Mouse (Mus musculus) kidney, embryonic 14.5 days (tissue): ENCODE measurements at regions not wholly inside any gene's neighbourhood (a gene's known extent, or its start where the extent isn't known, plus 50 kb on each side); places are given as distances from the start of the nearest gene placed in this dataset.

ENCODE experiments used
- ATAC-seq: fragments of 200-750 bp; cut with Nextera tagmentation; 2 replicates; pipeline ENCODE4 v1.8.0; 2017; ENCODE audit warnings: moderate number of reproducible peaks, mild to moderate bottlenecking, moderate TSS enrichment, moderate library complexity; ENCODE audit not compliant: low FRiP score, low TSS enrichment
- H3K27ac ChIP-seq: fragments of 300-500 bp; sonication (generic); 2 replicates; pipeline ENCODE4 v1.5.1; 2014; ENCODE audit warnings: low read depth, mild to moderate bottlenecking, low read length, moderate library complexity, mixed read lengths
- H3K27me3 ChIP-seq: fragments of 300-500 bp; sonication (generic); 2 replicates; pipeline ENCODE4 v1.6.1; 2014; ENCODE audit warnings: mild to moderate bottlenecking, low read length; ENCODE audit not compliant: control insufficient read depth, insufficient read depth
- H3K36me3 ChIP-seq: fragments of 300-500 bp; sonication (generic); 2 replicates; pipeline ENCODE4 v1.6.1; 2014; ENCODE audit warnings: low read length, mixed read lengths; ENCODE audit not compliant: control insufficient read depth, insufficient read depth
- H3K4me1 ChIP-seq: fragments of 300-500 bp; sonication (generic); 2 replicates; pipeline ENCODE4 v1.6.1; 2014; ENCODE audit warnings: low read length, mixed read lengths; ENCODE audit not compliant: control insufficient read depth, insufficient read depth
- H3K4me2 ChIP-seq: fragments of 300-500 bp; sonication (generic); replicated peaks from 2 replicates; pipeline ENCODE4 v1.6.1; 2014; ENCODE audit warnings: low read depth, mild to moderate bottlenecking, low read length
- H3K4me3 ChIP-seq: fragments of 300-500 bp; sonication (generic); 2 replicates; pipeline ENCODE4 v1.5.1; 2014; ENCODE audit warnings: mild to moderate bottlenecking, low read length
- H3K9ac ChIP-seq: fragments of 300-500 bp; sonication (generic); 2 replicates; pipeline ENCODE4 v1.6.1; 2014; ENCODE audit warnings: low read depth, mild to moderate bottlenecking, low read length, moderate library complexity
- H3K9me3 ChIP-seq: fragments of 300-500 bp; sonication (generic); 2 replicates; pipeline ENCODE4 v1.6.1; 2016; ENCODE audit warnings: low read length; ENCODE audit not compliant: control insufficient read depth
- WGBS: fragments of 180-500 bp; shearing (Covaris S2); extraction: QIAGEN DNeasy Blood & Tissue Kit; methylation state at CpG from one replicate; pipeline ENCODE4 v1.1.7; 2014; 5-methylcytosine and 5-hydroxymethylcytosine counted together

DNA sequence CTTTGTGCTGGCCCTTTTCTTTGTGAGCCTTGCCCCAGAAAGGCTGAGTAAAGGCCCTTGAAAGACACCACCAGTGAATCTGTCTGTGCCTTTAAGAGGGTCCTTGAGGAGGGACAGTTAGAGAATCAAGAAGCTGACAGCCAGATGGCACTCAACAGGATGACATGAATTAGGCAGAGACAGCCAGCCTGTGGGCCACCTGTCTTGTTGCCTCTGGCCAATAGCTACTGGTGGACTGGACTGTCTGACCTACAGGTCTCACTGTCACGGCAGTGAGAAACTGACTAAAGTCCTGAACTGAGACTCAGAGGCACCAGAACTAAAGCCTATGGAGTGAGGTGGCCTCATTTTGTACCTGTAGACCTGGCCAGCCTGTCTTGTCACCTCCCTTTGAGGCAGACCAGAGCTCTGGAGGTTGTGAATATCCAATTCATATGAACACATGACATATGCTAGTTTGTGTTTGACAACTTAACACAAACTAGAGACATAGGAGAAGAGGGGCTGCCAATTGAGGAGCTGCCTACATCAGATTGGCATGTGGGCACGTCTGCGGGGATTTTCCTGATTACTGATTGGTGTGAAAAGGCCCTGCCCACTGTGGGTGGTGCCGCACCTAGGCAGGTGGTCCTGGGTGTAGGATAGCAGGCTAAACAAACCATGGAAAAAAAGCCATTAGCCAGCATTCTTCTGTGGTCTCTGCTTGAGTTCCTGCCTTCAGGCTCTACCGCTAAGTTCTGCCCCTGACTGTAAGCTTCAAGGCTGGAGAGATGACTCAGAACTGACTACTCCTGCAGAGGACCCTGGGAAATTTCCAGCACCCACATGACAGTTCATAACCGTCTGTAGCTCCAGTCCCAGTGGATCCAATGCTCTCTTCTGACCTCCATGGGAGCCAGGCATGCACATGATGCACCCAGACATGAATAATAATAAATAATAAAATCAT lies 100.1 kb upstream of the Bod1 start:
- ATAC-seq = no peak
- 86% methylated on average over 6 of the region's 6 CpGs for WGBS

DNA sequence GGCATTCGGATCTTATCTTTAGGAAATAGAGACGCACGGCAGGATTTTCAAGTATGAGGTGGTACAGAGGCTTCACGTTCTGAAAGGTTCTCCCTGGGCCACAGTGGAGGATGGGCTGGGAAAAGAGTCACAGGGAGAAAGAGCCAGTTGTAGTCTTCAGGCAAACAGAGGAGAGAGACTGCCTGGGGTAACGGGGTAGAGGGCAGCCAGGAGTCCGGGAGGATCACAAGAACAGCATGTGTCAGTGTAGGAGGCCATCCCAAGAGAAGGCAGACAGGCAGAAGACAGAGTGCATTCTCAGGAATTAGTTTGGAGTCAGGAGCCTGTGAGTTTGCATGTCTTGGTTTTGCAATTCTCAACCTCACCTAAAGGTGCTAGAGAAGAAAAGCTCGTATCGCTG lies 94.5 kb upstream of the Cpeb4 start:
- no peak overlapping the region for H3K4me2 ChIP-seq
- H3K4me1 ChIP-seq = no peaks in the 10 kb centered on the region
- ATAC-seq = no peak
- no peak overlapping the region for H3K4me3 ChIP-seq
- peaks cover 5% of the 10 kb centered on the region; the same call in 1 of the 2 replicates for H3K9me3 ChIP-seq
- H3K36me3 ChIP-seq = no peaks in the 10 kb centered on the region
- no peak overlapping the region for H3K9ac ChIP-seq
- H3K27me3 ChIP-seq = no peaks in the 10 kb centered on the region
- 87% methylated on average over 8 of the region's 8 CpGs for WGBS
- no peak overlapping the region for H3K27ac ChIP-seq

More for the DNA sequence above, 100.1 kb upstream of the Bod1 start:
- H3K27ac ChIP-seq = no peak overlapping the region
- no peak overlapping the region for H3K9ac ChIP-seq
- H3K4me1 ChIP-seq = no peaks in the 10 kb centered on the region
- H3K9me3 ChIP-seq = peaks cover 5% of the 10 kb centered on the region; the same call in 1 of the 2 replicates
- H3K36me3 ChIP-seq = no peaks in the 10 kb centered on the region
- no peak overlapping the region for H3K4me3 ChIP-seq
- H3K4me2 ChIP-seq = no peak overlapping the region
- no peaks in the 10 kb centered on the region for H3K27me3 ChIP-seq

DNA sequence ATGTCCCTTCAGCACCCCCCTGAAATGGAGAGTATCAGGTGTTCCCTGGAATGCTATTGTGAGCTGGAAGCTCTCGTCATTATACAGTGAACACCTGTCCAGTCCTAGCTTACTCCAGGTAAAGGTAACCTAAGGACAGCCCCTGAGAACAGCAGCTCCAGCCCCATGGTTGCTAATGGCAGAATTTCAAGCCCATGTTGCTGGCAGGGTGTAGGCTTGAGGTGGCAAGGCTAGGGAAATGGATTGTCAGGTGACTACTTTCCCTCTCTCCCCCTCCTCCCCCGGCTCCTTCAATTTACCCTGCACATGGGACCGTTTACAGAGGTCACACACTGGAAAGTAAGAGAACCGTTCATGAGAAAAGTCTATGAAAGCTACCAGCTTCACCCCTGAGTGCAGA lies 93.2 kb upstream of the Cpeb4 start:
- Histone ChIP-seq H3K9me3 (peaks cover 3% of the 10 kb centered on the region; the same call in 1 of the 2 replicates), H3K4me3 (no peak overlapping the region), H3K27me3 (no peaks in the 10 kb centered on the region), H3K4me2 (no peak overlapping the region), H3K27ac (no peak overlapping the region), H3K36me3 (no peaks in the 10 kb centered on the region), H3K9ac (no peak overlapping the region), H3K4me1 (no peaks in the 10 kb centered on the region)
- 38% methylated on average over 3 of the region's 4 CpGs for WGBS
- ATAC-seq = no peak

DNA sequence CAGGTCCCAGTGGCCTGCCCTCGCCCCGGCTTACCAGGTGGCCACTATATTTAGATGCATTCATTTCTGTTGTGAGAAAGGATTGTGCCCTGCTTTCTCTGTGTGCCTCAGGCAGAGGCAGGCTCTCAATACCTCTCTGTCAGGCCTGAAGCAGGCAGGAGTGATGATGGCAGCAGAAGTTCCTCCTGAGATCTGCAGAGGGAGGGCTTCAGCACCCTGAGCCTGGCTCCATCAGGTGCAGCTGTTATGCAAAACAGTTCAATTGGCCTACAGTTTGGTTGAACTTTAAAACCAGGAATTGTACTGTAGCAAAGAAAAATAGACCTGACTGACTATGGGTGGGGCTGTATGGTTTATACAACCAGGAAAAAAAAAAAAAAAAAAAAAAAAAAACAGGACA lies 92.7 kb upstream of the Cpeb4 start:
- WGBS = 84% methylated on average over 2 of the region's 2 CpGs
- no peak for ATAC-seq

DNA sequence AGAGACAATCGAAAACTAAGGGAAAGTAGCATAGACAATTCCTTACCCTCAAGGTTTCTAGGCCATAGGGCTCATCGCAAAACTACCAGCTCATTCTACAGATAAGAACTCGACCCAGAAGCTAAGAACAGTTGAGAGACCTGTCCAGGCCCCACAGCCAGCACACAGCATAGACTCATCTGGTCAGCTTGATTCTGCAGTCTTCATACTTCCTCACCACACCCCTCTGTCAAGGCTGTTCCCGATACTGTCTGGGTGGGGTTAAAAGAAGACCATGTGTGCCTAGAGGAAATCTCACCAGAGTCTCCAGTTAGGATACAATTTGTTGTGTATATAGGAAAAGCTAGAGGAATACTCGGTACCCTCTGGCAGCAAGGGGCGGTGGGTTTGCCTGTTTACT lies 91.0 kb upstream of the Cpeb4 start:
- Histone ChIP-seq H3K9ac (no peak overlapping the region), H3K9me3 (peaks cover 3% of the 10 kb centered on the region; the same call in 1 of the 2 replicates), H3K4me3 (no peak overlapping the region), H3K4me1 (no peaks in the 10 kb centered on the region), H3K4me2 (no peak overlapping the region), H3K27me3 (no peaks in the 10 kb centered on the region), H3K27ac (no peak overlapping the region), H3K36me3 (no peaks in the 10 kb centered on the region)
- 91% methylated on average over 6 of the region's 6 CpGs for WGBS
- ATAC-seq = no peak

More for the DNA sequence above, 92.7 kb upstream of the Cpeb4 start:
- H3K27ac ChIP-seq = no peak overlapping the region
- H3K9me3 ChIP-seq = peaks cover 3% of the 10 kb centered on the region; the same call in 1 of the 2 replicates
- no peaks in the 10 kb centered on the region for H3K4me1 ChIP-seq
- H3K36me3 ChIP-seq = no peaks in the 10 kb centered on the region
- no peak overlapping the region for H3K4me3 ChIP-seq
- no peak overlapping the region for H3K4me2 ChIP-seq
- H3K9ac ChIP-seq = no peak overlapping the region
- H3K27me3 ChIP-seq = no peaks in the 10 kb centered on the region

DNA sequence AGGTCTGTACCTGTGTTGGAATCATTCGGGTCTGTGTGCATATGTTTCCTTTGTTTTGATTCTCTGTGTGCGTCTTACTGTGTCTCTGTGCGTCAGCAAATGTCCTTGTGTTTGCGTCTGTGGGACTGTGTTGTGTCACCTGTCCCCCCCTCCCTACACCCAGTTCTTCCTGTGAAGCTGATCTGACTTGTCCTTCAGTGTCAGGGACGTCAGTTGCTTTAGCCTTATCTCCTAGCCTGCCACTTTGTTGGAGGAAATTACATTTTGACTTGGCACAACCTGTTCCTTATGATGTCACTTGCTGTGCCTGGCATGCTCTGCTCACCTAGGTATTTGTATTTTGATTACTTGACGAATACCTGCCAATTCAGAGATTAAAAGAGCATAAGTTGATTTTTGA lies 90.4 kb upstream of the Cpeb4 start:
- H3K9me3 ChIP-seq = peaks cover 3% of the 10 kb centered on the region; the same call in 1 of the 2 replicates
- no peaks in the 10 kb centered on the region for H3K36me3 ChIP-seq
- 91% methylated on average over 6 of the region's 6 CpGs for WGBS
- no peak overlapping the region for H3K9ac ChIP-seq
- H3K27ac ChIP-seq = no peak overlapping the region
- no peak for ATAC-seq
- no peak overlapping the region for H3K4me3 ChIP-seq
- no peaks in the 10 kb centered on the region for H3K4me1 ChIP-seq
- no peak overlapping the region for H3K4me2 ChIP-seq
- no peaks in the 10 kb centered on the region for H3K27me3 ChIP-seq

DNA sequence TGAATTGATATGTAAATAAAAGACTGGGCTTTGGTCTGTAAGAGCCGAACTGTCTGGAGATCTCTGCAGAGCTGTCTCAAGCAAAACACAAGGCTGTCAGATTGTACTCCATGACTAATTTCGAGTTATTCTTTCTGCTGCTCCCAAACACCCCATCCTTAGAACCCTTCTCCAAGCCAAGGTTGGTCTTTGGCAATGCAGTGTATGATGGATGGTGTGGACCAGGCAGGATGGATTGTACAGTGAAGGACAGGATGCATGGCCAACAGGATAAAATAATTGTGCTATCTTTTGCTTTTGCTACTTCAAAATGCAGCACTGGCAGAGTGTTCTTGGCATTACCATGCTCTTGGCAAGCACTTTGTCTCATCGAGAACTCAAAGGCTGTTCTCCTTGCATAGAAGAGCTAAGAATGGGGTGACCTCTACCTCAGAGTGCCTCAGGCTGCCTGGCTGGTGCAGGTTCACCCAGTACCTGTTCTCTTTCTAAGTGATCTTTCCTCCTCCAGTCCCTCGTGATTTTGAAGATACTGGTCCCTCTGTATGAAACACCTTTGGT lies 88.4 kb upstream of the Cpeb4 start:
- no peak overlapping the region for H3K27ac ChIP-seq
- H3K4me1 ChIP-seq = peaks cover 3% of the 10 kb centered on the region; the same call in 1 of the 2 replicates
- H3K9ac ChIP-seq = no peak overlapping the region
- peaks cover 3% of the 10 kb centered on the region; the same call in 1 of the 2 replicates for H3K9me3 ChIP-seq
- no peaks in the 10 kb centered on the region for H3K36me3 ChIP-seq
- WGBS = 86% methylated on average over 4 of the region's 4 CpGs
- H3K4me3 ChIP-seq = no peak overlapping the region
- H3K27me3 ChIP-seq = no peaks in the 10 kb centered on the region
- ATAC-seq = no peak
- H3K4me2 ChIP-seq = no peak overlapping the region

DNA sequence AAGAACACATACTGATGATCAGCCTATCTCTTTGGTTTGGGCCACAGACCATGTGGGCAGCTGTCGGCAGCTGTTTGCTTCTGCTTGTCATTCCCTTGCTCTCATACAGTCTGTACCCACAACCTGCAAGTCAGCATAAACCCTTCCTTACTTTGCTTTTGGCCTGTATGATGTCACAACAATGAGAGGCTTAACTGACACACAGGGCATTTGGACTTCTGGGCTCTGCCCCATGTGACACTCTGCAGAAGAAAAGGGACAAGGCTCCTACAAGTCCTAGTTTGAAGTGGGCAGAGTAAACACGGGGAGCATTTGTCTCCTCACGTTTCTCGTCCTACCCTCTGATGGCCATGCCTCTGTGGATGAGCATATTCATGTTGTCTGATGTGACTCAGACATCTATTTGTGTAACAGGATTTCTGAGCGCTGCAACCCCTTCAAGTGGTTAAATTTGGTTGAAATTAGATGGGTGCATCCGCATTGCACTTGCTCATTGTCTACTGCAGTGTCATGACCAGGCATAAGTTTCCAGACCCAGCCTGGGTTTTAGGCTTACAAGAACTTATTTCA lies 87.6 kb upstream of the Cpeb4 start:
- no peaks in the 10 kb centered on the region for H3K27me3 ChIP-seq
- H3K36me3 ChIP-seq = no peaks in the 10 kb centered on the region
- H3K4me2 ChIP-seq = no peak overlapping the region
- ATAC-seq = no peak
- H3K9ac ChIP-seq = no peak overlapping the region
- WGBS = 91% methylated on average over 6 of the region's 6 CpGs
- H3K4me1 ChIP-seq = peaks cover 3% of the 10 kb centered on the region; the same call in 1 of the 2 replicates
- no peak overlapping the region for H3K27ac ChIP-seq
- H3K9me3 ChIP-seq = peaks cover 3% of the 10 kb centered on the region; the same call in 1 of the 2 replicates
- H3K4me3 ChIP-seq = no peak overlapping the region

DNA sequence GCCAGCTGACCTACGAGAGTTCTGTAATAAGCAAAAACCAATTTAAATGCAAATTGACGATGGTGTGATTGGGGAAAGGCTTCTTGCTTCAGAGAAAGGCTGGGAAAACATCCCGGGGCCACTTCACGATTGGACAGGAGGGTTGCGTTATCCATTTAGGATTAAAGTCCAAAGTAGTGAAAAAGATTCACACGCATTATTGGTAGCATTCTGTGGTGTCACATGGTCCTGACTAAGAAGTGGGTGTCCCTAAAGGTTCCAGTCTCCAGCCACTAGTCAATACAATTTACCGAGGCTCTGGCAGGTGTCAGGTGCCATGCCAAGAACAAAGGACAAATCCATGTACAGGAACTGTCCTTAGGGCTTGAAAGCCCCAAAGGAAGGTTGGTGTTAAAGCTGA lies 86.9 kb upstream of the Cpeb4 start:
- Histone ChIP-seq H3K9ac (no peak overlapping the region), H3K9me3 (peaks cover 3% of the 10 kb centered on the region; the same call in 1 of the 2 replicates), H3K36me3 (no peaks in the 10 kb centered on the region), H3K4me3 (no peak overlapping the region), H3K27me3 (no peaks in the 10 kb centered on the region), H3K4me2 (no peak overlapping the region), H3K27ac (no peak overlapping the region), H3K4me1 (peaks cover 3% of the 10 kb centered on the region; the same call in 1 of the 2 replicates)
- 76% methylated on average over 7 of the region's 7 CpGs for WGBS
- no peak for ATAC-seq
